Mouse (Mus musculus): ENCODE data around the gene Rtn1. TPM values are rescaled to one million over a fixed set of nuclear protein-coding genes. Genes with fewer than 3 reads are reported as not detected.

Rtn1 gene
- total RNA-seq, 1 experiment from 2014 or later, result 0.47 TPM

- no peak for ATAC-seq (ENCODE audit: extremely low read depth, insufficient number of reproducible peaks, low FRiP score, poor library complexity, severe bottlenecking)
Observed at GRCm38 (mm10) chr12:72291266-72291665, 117.6 kb downstream of the Rtn1 start.

- ATAC-seq (ENCODE audit: extremely low read depth, insufficient number of reproducible peaks, low FRiP score, poor library complexity, severe bottlenecking), result no peak
Observed at GRCm38 (mm10) chr12:72288215-72288614, 120.6 kb downstream of the Rtn1 start.

DNA sequence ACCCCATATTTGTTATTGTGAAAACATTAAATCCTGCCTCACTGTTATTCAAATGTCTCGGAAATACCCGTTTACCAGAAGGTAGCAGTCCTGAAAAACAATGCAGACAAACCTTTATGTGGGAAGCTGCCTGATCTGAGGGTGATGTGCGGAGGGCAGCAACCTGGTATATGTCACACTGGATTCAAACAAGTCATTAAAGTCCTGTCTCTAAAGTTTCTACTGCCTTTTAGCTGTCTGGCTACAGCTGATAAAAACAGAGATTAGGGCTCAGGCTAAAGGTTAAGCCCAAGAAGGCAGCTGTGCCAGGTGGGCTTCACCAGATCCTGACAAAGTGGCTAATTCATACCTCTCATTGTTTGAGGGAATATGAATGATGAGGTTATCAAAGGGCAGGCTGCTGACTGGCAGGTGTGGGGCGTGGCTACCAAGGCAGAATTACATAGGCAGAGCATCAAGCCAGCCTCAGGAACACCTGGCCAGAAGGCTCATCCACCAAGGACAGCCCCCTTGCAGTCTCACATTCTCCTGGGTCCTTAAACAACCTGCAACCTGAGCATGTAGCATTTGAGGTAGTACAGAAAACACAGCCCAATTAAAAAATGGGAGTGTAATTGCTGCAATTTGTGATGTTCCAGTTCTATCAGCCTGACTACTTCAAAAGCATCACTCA, 121.4 kb downstream of the Rtn1 start:
- ATAC-seq (ENCODE audit: extremely low read depth, insufficient number of reproducible peaks, low FRiP score, poor library complexity, severe bottlenecking), result no peak

DNA sequence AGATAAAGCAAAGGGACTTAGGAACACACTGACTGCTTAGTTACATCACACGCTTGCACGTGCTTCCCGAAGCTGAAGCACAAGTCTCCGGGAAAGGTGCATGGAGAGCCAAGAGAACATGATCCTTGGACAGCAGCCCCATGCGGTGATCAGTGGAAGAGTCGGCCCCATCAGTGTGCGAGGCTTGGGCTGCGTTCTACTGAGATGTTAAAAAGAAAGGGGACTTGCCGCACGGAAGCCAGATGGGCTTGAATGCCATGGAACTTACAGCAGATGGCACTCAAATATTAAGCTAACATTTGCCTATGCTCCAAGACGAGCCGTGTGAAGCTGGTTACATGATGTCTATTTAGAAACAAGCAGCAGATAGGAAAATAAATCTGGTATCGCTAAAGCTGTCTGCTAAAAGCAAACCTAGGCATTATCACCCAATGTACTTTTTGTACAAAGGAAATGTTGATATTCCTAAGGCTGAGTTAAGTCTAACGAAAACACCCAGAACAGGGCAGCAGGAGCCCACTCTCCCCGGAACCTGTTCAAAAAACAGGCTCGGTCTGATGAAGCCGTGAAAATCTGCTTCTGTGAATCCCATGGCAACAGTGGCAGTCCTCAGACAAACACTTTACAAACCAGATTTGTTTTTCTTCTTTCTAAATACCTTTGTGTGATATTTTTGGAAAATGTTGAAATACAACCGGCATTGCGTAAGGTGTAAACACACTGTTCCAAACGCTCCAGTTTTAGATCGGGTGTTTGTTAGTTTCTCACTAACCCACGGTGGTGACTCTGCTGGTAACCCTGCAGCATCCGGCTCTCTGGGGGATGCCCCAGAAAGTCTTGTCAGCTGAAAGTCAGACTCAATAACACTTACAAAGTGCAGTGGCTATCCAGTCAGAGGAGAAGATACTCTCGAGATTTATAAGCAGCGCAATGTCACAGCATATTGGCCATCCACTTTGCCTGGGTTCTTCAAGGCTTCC, 123.2 kb downstream of the Rtn1 start:
- no peak for ATAC-seq (ENCODE audit: extremely low read depth, insufficient number of reproducible peaks, low FRiP score, poor library complexity, severe bottlenecking)

DNA sequence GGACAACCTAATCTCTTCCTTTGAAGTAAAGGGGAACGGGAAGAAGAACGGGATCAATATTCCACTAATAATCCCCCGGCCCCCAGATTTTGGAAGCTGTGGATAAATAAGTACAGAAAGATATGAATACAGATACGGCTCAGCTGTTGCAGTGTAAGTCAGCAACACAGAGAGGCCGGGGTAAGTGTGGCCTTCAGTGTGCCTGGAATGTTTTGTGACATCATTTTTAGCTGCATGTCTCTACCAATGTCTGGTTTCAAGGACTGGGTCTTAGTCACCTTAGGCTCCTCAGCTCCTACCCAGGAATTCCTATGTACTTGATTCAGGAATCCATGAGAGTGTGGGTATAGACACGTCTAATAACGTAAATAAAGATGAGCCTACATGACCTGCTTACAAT, 124.3 kb downstream of the Rtn1 start:
- ATAC-seq (ENCODE audit: extremely low read depth, insufficient number of reproducible peaks, low FRiP score, poor library complexity, severe bottlenecking), result no peak

GRCm38 (mm10) chr12:72279129-72279875, 129.6 kb downstream of the Rtn1 start:
- no peak for ATAC-seq (ENCODE audit: extremely low read depth, insufficient number of reproducible peaks, low FRiP score, poor library complexity, severe bottlenecking)

- no peak for ATAC-seq (ENCODE audit: extremely low read depth, insufficient number of reproducible peaks, low FRiP score, poor library complexity, severe bottlenecking)
Observed at GRCm38 (mm10) chr12:72273721-72274414, 135.0 kb downstream of the Rtn1 start.

- ATAC-seq (ENCODE audit: extremely low read depth, insufficient number of reproducible peaks, low FRiP score, poor library complexity, severe bottlenecking), result no peak
Observed at GRCm38 (mm10) chr12:72267614-72268013, 141.2 kb downstream of the Rtn1 start.

DNA sequence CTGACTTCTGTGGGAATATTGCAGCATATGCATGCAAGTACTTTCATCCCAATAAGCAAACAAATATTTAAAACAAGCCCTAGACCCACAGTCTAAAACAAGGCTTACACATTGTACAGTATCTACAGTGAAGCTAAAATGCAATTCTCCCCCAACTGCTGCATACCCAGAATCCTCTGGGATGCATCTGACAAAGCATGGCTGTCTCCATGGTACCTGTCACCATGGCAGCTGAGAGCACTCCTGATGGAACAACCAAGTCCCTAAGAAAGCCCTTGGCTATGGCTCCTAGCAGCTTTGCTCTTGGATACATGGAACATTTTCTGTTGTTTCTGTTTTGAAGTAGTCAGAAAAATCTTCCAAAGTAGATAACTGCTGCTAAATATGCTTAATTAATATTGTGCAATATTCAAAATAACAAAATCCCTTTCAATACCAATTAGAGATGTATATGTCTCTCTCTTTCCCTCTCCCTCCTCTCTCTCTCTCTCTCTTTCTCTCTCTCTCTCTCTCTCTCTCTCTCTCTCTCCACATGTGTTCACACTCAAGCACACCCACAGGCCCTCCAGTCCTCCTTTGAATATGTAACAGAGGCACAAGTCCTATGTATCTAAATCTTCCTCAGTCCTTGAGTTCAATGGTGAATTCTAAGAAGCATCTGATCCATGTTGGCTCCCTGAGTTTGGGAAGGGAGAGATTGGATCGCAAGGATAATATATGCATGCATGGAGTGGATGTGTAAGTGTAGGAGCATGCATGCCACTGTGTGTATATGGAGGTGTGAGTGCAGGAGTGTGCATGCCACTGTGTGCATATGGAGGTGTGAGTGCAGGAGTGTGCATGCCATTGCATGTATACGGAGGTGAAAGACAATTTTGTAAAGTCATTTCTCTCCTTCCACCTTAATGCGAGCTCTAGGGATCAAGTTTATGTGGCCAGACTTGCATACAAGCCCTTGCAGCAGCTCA, 143.3 kb downstream of the Rtn1 start:
- ATAC-seq (ENCODE audit: extremely low read depth, insufficient number of reproducible peaks, low FRiP score, poor library complexity, severe bottlenecking), result no peak

GRCm38 (mm10) chr12:72263213-72264103, 145.4 kb downstream of the Rtn1 start:
- ATAC-seq (ENCODE audit: extremely low read depth, insufficient number of reproducible peaks, low FRiP score, poor library complexity, severe bottlenecking), result no peak

DNA sequence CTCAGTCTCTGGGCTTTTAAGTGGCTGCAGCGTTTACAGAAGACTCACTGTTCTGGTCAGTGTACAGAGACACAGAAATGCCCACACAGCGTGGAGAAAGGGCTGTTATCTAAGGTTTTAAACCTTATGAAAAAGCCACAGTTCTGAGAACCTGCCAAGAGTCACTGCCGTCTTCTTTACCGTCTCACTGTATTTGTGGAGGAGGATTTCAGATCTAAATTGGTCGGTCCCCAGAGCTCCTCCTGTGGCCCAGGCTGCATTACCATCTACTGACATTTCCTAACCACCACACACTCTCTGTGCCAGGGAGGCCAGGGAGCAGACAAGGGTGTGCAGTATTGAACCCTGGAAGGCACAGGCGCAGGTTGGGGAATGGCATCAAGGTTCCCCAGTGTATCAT, 151.9 kb downstream of the Rtn1 start:
- ATAC-seq (ENCODE audit: extremely low read depth, insufficient number of reproducible peaks, low FRiP score, poor library complexity, severe bottlenecking), result no peak

DNA sequence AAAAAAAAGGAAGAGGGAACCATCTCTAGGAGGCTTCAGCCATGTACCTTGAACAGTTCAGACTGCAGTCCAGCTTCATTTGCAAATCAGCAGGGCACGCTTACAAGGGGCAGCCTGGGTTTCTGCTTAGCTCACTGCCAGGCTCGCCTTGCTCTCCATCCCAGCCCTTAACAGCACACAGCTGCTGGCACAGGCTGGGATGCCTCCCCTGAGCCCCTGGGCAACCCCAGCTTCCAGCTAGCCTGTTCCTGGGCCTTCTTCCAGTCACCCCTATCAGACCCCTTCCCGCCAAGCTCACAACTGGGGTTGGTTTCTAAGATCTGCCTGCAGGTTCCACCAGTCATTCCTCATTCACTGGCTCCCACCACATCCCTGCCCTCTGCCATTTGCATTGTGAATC, 155.8 kb downstream of the Rtn1 start:
- no peak for ATAC-seq (ENCODE audit: extremely low read depth, insufficient number of reproducible peaks, low FRiP score, poor library complexity, severe bottlenecking)

- ATAC-seq (ENCODE audit: extremely low read depth, insufficient number of reproducible peaks, low FRiP score, poor library complexity, severe bottlenecking), result no peak
Observed at GRCm38 (mm10) chr12:72251890-72252445, 156.9 kb downstream of the Rtn1 start.

DNA sequence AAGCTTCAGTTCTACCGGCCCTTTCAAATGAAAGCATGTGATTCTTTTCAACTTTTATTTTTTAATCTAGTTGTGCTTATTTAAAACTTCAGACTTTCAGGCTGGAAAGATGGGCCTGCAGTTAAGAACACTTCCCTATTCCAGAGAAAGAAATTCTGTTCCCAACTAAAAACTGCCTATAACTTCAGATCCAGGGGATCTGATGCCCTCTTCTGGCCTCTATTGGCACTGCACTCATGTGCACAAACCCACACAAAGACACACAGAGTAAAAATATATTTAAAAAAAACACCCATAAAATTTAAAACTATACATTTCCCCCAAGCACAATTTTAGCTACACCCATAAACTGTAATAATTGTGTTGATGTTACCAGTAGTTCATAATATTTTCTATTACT, 163.9 kb downstream of the Rtn1 start:
- no peak for ATAC-seq (ENCODE audit: extremely low read depth, insufficient number of reproducible peaks, low FRiP score, poor library complexity, severe bottlenecking)

- ATAC-seq (ENCODE audit: extremely low read depth, insufficient number of reproducible peaks, low FRiP score, poor library complexity, severe bottlenecking), result no peak
Observed at GRCm38 (mm10) chr12:72242807-72243206, 166.0 kb downstream of the Rtn1 start.

DNA sequence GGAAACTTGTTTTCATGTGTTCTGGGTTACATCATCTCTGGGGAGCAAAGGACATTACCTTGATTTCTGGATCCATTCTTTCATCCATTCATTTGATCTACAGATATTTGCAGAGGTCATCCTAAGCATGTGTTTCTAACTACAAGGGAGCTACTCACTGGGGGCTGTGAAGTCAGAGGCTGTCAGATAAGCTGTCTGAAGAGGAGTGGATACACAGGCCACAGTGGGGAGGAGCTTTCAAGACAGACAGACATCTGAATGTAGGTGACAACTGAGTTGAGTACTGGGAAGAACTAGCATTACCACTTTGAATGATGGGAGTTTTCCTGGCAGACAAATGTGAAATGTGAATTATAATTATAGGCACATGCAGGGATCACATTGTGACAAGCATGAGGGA, 168.3 kb downstream of the Rtn1 start:
- no peak for ATAC-seq (ENCODE audit: extremely low read depth, insufficient number of reproducible peaks, low FRiP score, poor library complexity, severe bottlenecking)

Measured in neutrophil, adult 5-6 weeks (primary cell).